Mouse (Mus musculus): Measurements from ENCODE around the gene Mall. TPM values are rescaled to one million over a fixed set of nuclear protein-coding genes. Genes with fewer than 3 reads are reported as not detected.

The Mall gene
- polyA plus RNA-seq, 1 experiment: 1.4 TPM

- Histone ChIP-seq H3K4me1 (ENCODE audit: control insufficient read depth, insufficient read depth, low read length) (no peaks in the 10 kb centered on the region), H3K27ac (ENCODE audit: insufficient read depth, low read length) (no peak overlapping the region), H3K4me3 (ENCODE audit: insufficient read depth, low read length) (no peak overlapping the region)
- TF ChIP-seq POLR2A (IDR thresholded peaks at IDR 0.05; ENCODE audit: extremely low read depth, insufficient read depth, low read length): no peak
- TF ChIP-seq CTCF (IDR thresholded peaks at IDR 0.05; ENCODE audit: extremely low read depth, insufficient read depth, low read length): no peak
Observed at GRCm38 (mm10) chr2:127735512-127736145, 5.9 kb upstream of the Mall start.

GRCm38 (mm10) chr2:127734889-127735288, 5.2 kb upstream of the Mall start:
- no peak overlapping the region for H3K27ac ChIP-seq (ENCODE audit: insufficient read depth, low read length)
- no peak for TF ChIP-seq CTCF (IDR thresholded peaks at IDR 0.05; ENCODE audit: extremely low read depth, insufficient read depth, low read length)
- no peak for TF ChIP-seq POLR2A (IDR thresholded peaks at IDR 0.05; ENCODE audit: extremely low read depth, insufficient read depth, low read length)
- no peaks in the 10 kb centered on the region for H3K4me1 ChIP-seq (ENCODE audit: control insufficient read depth, insufficient read depth, low read length)
- no peak overlapping the region for H3K4me3 ChIP-seq (ENCODE audit: insufficient read depth, low read length)

DNA sequence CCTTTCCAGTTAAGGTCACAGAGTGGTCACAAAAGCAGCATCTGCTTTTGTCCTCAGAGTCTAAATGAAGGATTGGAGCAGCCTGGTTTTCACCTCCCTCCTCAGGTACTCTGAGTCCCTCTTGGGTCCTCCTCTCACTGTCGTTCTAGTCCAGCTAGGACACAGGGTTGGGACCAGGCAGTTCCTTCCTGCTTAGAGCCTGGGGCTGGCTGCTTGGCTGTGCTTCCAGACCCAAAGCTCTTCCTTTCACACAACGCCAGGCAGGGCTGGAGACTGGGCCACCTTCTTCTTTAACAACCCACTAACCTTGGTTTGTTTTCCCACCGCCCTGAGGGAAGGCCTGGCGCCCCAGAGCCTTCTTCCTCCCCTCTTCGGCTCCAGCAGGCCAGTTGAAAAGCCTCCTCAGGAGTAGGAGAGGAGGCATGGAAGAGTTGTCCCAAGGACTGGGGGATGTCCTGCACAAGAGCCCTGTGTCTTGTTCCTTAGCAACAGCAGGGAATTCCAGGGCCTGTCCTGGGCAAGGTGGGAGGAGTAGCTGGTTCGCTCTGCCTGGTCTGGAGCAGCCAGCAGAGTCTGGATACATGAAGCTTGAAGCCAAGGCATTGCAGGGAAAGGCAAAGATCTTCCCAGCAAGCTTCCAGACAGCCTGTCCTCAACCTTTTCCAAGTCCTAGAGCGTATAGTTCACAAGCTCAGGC, 717 bp upstream of the Mall start:
- TF ChIP-seq CTCF (IDR thresholded peaks at IDR 0.05; ENCODE audit: extremely low read depth, insufficient read depth, low read length) (no peak), POLR2A (IDR thresholded peaks at IDR 0.05; ENCODE audit: extremely low read depth, insufficient read depth, low read length) (no peak)
- no peak overlapping the region for H3K27ac ChIP-seq (ENCODE audit: insufficient read depth, low read length)
- no peak overlapping the region for H3K4me3 ChIP-seq (ENCODE audit: insufficient read depth, low read length)
- H3K4me1 ChIP-seq (ENCODE audit: control insufficient read depth, insufficient read depth, low read length): no peaks in the 10 kb centered on the region

GRCm38 (mm10) chr2:127728661-127729450, 876 bp downstream of the Mall start:
- no peaks in the 10 kb centered on the region for H3K4me1 ChIP-seq (ENCODE audit: control insufficient read depth, insufficient read depth, low read length)
- no peak for TF ChIP-seq CTCF (IDR thresholded peaks at IDR 0.05; ENCODE audit: extremely low read depth, insufficient read depth, low read length)
- no peak for TF ChIP-seq POLR2A (IDR thresholded peaks at IDR 0.05; ENCODE audit: extremely low read depth, insufficient read depth, low read length)
- no peak overlapping the region for H3K4me3 ChIP-seq (ENCODE audit: insufficient read depth, low read length)

GRCm38 (mm10) chr2:127728146-127728545, 1.6 kb downstream of the Mall start:
- H3K4me1 ChIP-seq (ENCODE audit: control insufficient read depth, insufficient read depth, low read length): no peaks in the 10 kb centered on the region
- no peak overlapping the region for H3K27ac ChIP-seq (ENCODE audit: insufficient read depth, low read length)
- no peak for TF ChIP-seq POLR2A (IDR thresholded peaks at IDR 0.05; ENCODE audit: extremely low read depth, insufficient read depth, low read length)
- no peak for TF ChIP-seq CTCF (IDR thresholded peaks at IDR 0.05; ENCODE audit: extremely low read depth, insufficient read depth, low read length)
- H3K4me3 ChIP-seq (ENCODE audit: insufficient read depth, low read length): no peak overlapping the region

More at GRCm38 (mm10) chr2:127728661-127729450, 876 bp downstream of the Mall start:
- H3K27ac ChIP-seq (ENCODE audit: insufficient read depth, low read length): no peak overlapping the region

DNA sequence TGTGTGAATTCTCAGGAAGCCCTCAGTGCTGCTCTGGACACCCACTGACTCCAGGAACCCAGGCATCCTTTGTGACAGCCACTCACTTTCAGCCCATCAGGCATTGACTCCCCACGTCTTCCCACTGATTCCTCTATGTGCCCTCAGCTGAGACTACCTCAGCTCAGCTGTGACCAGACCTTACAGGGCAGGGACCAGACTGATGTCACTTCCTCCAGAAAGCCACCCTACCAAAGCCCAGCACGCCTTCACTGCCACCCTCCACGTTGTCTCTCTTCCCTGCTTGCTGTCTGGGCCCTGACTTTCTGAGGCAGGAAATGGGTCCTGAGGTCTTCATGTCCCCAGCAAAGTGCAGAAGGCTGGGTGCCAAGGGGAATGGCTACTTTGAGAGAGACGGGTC, 6.5 kb downstream of the Mall start:
- TF ChIP-seq CTCF (IDR thresholded peaks at IDR 0.05; ENCODE audit: extremely low read depth, insufficient read depth, low read length) (no peak), POLR2A (IDR thresholded peaks at IDR 0.05; ENCODE audit: extremely low read depth, insufficient read depth, low read length) (no peak)
- H3K4me3 ChIP-seq (ENCODE audit: insufficient read depth, low read length): no peak overlapping the region
- H3K27ac ChIP-seq (ENCODE audit: insufficient read depth, low read length): no peak overlapping the region
- H3K4me1 ChIP-seq (ENCODE audit: control insufficient read depth, insufficient read depth, low read length): no peaks in the 10 kb centered on the region

GRCm38 (mm10) chr2:127722176-127722892, 7.4 kb downstream of the Mall start:
- no peaks in the 10 kb centered on the region for H3K4me1 ChIP-seq (ENCODE audit: control insufficient read depth, insufficient read depth, low read length)
- TF ChIP-seq CTCF (IDR thresholded peaks at IDR 0.05; ENCODE audit: extremely low read depth, insufficient read depth, low read length): no peak
- TF ChIP-seq POLR2A (IDR thresholded peaks at IDR 0.05; ENCODE audit: extremely low read depth, insufficient read depth, low read length): no peak
- H3K27ac ChIP-seq (ENCODE audit: insufficient read depth, low read length): no peak overlapping the region
- no peak overlapping the region for H3K4me3 ChIP-seq (ENCODE audit: insufficient read depth, low read length)

GRCm38 (mm10) chr2:127718839-127719468, 10.8 kb downstream of the Mall start:
- TF ChIP-seq CTCF (IDR thresholded peaks at IDR 0.05; ENCODE audit: extremely low read depth, insufficient read depth, low read length): no peak
- no peak for TF ChIP-seq POLR2A (IDR thresholded peaks at IDR 0.05; ENCODE audit: extremely low read depth, insufficient read depth, low read length)
- H3K4me3 ChIP-seq (ENCODE audit: insufficient read depth, low read length): no peak overlapping the region

GRCm38 (mm10) chr2:127714726-127715125, 15.0 kb downstream of the Mall start:
- no peak overlapping the region for H3K4me3 ChIP-seq (ENCODE audit: insufficient read depth, low read length)
- TF ChIP-seq POLR2A (IDR thresholded peaks at IDR 0.05; ENCODE audit: extremely low read depth, insufficient read depth, low read length): no peak
- TF ChIP-seq CTCF (IDR thresholded peaks at IDR 0.05; ENCODE audit: extremely low read depth, insufficient read depth, low read length): no peak
- H3K27ac ChIP-seq (ENCODE audit: insufficient read depth, low read length): no peak overlapping the region
- H3K4me1 ChIP-seq (ENCODE audit: control insufficient read depth, insufficient read depth, low read length): no peaks in the 10 kb centered on the region

More at GRCm38 (mm10) chr2:127718839-127719468, 10.8 kb downstream of the Mall start:
- Histone ChIP-seq H3K4me1 (ENCODE audit: control insufficient read depth, insufficient read depth, low read length) (no peaks in the 10 kb centered on the region), H3K27ac (ENCODE audit: insufficient read depth, low read length) (no peak overlapping the region)
